Mouse (Mus musculus) urinary bladder, adult 2 months (tissue): ENCODE data around the gene R3hdm1. TPM values are rescaled to one million over a fixed set of nuclear protein-coding genes. Genes with fewer than 3 reads are reported as not detected.

Experiments
- DNase-seq: peaks from one replicate; pipeline ENCODE4 v3.0.0; 2022; ENCODE audit warnings: low spot score
- polyA plus RNA-seq: library from polyadenylated mRNA; depleted of rRNA; stranded (reverse); fragments of >200 nt; gene quantifications from 2 replicates; pipeline ENCODE4 v1.2.3, GENCODE M21; 2012; rRNA removed

The R3hdm1 gene
- polyA plus RNA-seq, 1 experiment = 24.0 TPM

DNA sequence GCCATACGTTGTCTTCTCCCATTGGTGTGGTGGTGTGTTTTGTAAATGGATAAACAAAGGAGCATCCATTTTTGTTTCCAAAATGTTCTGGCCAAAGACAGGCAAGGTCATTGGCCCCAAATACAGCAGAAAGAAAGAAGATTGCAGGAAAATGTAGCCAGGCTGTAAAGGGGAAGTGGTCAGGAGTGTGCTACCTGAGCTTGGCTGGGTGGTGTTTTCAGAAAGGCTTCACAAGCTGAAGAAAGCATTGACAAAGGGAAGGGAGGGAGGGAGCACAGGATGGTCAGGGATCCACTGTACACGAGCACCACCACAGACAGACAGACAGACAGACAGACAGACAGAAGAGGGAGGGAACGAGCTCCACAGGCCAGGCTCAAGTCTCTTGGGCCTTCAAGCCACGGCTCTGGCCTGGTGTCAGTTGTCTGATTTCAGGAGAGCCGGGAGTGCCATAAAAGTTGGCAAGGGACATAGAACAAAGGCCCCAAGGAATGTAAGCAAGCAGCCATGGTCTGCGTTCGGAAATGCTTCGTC, 181.1 kb downstream of the R3hdm1 start:
- DNase-seq = no peak

DNA sequence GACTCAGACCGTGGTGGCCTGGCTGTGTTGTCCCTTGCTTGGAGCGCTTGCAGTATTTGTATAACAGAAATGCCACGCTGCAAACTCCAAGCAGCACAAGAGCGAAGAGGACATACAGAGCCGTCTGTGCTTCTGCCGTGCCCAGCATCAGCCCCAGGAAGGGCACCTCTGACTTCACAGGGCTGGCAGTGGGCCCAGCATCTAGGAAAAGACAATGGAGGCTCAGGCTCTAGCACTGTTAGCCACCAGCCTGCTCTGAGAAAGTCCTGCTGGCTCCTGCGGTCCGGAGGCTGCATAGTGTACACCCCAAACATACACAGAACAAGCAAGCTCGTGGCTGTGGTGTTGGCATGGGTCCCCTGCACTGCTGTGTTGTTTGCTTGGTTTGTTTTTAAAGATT, 182.0 kb downstream of the R3hdm1 start:
- no peak for DNase-seq

Other genes with a start within 250 kb of the R3hdm1 start
- gene Map3k19, start 248.3 kb upstream of the R3hdm1 start, polyA plus RNA-seq = 0.01 and 0.08 TPM in 2 replicates
- gene Rab3gap1, start 234.5 kb upstream of the R3hdm1 start, polyA plus RNA-seq = 16.8 and 21.3 TPM in 2 replicates
- gene Zranb3, start 254 bp upstream of the R3hdm1 start, polyA plus RNA-seq = 3.4 and 3.8 TPM in 2 replicates
- gene Ubxn4, start 140.7 kb downstream of the R3hdm1 start, polyA plus RNA-seq = 40.4 and 40.7 TPM in 2 replicates
- gene Lct, start 225.0 kb downstream of the R3hdm1 start, polyA plus RNA-seq = 0.41 and 0.50 TPM in 2 replicates